Mouse (Mus musculus): Measurements from ENCODE around the gene Rps11.
"Not testable (repeated sequence)": the region's sequence is repeated elsewhere in the genome, so short reads cannot be mapped to it uniquely, and the experiment has no call there.

Gene Rps11

DNA sequence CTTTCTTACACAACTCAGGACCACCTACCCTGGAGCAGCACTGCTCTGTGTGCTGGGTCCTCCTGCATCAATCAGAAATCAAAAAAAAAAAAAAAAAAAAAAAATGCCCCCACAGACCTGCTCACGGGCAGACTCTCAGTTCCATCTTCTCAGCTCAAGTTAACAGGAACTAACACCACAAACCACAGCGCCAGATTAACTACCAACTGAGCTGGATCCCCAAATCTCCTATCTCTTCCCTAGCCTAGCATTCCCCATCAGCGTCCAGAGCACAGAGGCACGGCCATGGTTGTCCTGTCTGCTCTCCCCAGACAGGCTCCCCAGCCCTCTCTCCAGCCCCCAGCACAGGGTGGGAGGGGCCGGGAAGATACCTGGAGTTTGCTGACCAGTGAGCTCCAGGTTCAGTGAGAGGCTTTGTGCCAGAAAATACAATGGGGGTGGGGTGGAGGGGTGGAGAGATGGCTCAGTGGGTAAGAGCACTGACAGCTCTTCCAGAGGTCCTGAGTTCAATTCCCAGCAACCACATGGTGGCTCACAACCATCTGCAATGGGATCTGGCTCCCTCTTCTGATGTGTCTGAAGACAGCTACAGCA is 17.1 kb downstream of the Rps11 start:
- DNase-seq: no peak

DNA sequence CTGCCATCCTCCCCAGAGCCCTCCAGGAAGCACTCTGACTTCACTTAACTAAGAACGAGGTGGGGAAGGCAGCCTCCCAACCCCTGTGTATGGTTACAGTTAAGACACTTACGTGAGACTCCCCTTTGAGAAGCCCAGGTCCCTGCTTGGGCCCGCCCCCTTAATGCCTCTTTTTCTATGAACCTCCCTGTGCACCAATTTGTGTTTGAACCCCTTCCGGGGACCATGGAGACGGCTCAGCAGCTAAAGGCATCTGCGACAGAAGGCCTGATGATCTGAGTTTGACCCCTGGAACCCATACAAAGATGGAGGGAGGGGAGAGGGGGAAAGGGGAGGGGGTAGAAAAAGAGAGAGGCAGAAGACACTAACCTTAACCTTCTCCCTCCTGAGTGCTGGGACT is 17.8 kb downstream of the Rps11 start:
- DNase-seq: peak; percentile 54

DNA sequence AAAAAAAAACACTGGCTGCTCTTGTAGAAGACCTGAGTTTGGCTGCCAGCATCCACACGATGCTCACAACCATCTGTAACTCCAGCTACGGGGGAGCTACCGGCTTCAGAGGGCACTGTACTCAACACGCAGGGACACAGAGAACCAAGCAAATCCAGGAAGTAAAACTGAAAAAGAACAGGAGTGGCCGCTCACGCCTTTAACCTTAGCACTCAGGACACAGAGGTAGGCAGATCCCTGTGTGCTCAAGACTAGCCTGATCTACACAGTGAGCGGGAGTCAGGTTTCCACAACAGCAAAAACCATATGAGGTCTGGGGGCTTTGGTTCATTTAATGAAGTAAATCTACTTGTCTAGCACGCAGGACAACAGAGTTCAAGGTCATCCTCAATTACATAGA is 18.7 kb downstream of the Rps11 start:
- no peak for DNase-seq

DNA sequence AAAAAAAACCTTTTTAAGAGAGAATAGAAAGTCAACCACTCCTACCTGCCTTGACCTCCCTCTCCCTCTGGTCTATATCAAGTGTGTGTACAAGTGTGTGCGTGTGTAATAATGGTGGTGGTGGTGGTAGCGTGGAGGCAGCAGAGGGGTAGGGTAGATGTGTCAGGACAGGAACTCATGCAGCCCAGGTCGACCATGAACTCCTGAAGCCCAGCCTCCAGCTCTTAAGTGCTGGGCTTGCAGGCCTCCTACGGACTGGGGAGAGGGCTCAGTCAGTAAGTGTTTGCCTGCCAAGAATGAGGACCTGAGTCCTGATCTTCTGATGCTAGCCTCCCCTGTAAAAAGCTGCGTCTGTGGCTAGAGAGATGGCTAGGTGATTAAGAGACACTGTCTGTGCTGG is 19.3 kb downstream of the Rps11 start:
- no peak for DNase-seq

DNA sequence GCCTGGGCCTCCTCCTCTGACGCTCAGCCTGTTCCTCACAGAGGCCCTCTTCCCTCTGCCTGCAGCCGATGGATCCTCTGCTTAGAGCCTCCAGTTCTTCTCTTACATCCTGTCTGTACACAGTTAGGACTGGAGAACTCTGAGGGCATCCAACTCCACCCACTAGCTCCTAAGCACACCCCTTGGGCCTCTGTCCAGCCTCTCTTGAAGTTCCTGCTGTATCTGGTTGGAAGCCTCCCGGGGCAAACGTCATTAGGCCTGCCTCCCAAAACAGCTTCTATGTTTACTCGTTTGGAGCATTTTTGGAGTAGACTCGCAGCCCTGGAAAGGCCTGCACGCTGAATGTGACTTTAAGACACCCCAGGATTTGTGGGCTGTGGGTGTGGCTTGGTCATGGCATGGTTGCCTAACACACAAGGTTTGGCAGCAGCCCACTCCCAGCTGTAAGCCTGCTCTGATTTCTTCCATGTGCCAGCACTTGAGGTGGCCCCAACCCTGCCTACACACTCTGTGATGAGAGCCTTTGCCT is 20.5 kb downstream of the Rps11 start, which contains the start of gene Fcgrt:
Gene Fcgrt, minus strand, starts transcription at position 200 of the 529 bp plus-strand sequence.
- DNase-seq: no peak

DNA sequence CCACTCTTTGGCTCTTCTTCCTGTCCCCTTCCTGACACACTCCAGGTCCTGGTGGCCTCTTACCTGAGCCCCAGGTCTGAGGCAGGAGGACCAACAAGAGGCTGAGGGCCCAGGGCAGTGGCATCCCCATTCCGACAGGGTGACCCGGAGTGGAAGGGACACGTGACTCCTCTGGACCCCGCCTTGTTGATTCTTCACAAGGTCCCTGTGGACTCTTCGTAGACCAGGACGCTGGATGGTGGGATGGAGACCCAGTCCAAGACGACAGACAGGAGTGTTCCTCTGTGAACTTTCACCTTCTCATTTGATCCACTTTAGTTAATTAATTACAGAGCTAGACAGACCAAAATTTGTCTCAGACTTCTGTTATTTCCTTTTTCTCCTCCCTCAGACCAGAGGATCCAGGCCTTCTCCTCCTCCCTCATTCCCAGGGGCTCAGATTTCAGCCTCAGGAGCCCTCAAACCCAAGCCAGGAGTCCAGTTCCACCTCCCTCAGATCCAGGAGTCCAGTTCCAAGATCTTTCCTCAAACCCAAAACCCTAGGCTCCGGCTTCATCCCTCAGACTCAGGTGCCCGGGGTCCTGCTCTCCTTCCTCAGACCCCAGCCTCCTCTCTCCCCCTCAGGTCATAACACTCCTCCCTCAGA is 21.2 kb downstream of the Rps11 start:
- DNase-seq: no peak

DNA sequence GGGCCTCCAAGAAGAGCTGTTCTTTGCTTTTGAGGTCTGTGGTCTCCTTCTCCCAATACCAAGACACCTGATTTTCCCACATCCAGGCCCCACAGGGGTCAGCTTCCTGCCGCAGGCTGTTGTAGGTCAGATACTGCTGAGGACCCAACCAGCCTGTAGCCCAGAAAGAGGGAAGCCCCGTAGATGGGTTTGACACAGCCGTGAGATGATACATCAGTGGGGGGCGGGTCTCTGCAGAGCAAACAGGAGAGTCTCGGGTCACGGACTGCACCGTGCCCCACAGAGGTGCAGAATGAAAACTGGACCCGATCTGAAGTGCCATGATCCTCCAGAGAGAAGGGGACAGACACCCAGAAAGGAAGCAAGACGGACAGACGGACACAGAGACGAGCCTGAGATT is 21.8 kb downstream of the Rps11 start:
- no peak for DNase-seq

DNA sequence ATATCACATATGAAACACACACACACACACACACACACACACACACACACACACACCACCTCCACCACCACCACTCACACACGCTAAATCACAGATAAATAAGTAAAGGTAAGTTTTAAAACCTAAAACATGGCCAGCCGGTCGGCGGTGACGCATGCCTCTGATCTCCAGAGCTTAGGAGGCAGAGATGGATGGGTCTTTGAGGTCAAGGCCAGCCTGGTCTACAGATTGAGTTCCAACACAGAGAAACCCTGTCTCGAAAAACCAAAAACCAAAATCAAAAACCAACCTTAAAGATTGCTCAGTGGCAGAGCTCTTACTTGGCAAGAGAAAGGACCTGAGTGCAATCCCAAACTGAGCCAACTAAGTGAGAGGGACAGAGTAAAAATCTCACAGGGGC is 24.2 kb downstream of the Rps11 start:
- no peak for DNase-seq

DNA sequence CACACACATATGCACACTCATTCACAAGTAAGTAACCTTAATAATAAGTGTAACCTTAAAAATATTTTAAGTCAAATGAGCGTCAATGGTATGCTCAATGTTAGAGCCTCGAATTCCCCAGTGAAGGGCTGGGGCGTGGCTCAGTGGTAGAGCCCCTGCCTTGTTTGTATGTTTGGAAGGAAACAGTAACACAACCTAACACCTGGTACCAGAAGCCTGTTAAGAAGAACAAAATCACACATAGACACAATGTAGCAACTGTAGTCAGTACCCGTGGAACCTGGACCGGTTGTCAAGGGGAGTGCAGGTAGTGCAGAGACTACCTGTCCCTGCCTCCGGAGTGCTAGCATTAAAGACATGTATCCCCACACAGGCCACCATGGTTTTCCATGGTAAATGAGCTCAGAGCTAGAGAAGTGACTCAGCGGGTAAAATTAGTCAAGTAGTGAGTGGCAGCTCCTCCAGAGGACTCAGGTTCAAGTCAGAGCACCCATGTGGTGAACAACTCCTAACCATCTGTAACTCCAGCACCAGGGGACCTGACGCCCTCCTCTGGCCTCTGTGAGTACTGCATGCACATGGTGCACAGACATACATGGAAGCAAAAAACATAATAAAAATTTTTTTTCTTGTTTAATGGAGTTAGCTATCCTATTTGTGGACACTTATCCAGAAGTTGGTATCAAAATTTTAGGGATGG is 25.5 kb downstream of the Rps11 start:
- DNase-seq: no peak

DNA sequence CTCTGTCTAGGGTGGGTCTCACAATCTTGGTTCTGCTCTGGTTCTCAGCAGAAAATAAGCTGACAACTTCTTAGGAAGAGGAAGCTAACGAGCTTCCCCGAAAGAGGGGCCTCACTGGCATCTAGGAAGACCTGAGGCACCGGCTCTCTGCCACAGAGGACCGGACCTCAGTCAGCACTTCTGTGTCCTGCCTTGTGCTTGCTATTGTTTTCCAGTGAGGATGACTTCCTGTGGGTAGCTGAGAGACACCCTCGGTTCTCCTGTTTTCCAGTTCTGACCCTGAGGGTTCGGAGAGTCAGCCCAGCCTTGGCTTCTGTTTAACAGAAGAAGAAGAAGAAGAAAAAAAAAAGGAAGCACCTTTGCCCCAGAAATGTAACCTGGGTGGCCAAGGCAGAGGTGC is 26.8 kb downstream of the Rps11 start:
- no peak for DNase-seq

DNA sequence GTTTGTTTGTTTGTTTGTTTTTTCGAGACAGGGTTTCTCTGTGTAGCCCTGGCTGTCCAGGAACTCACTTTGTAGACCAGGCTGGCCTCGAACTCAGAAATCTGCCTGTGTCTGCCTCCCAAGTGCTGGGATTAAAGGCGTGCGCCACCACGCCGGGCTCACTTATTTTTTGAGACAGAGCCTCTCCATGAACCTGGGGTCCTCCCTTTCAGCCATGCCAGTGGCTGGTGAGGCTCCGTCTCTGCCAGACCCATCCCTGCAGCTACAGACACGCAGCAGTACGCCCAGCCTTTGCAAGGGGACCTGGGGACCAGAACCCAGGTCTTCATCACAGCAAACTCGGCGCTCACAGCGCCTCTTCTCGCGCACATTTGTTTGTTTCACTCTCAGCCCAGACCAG is 28.3 kb downstream of the Rps11 start:
- DNase-seq: not testable (repeated sequence)

DNA sequence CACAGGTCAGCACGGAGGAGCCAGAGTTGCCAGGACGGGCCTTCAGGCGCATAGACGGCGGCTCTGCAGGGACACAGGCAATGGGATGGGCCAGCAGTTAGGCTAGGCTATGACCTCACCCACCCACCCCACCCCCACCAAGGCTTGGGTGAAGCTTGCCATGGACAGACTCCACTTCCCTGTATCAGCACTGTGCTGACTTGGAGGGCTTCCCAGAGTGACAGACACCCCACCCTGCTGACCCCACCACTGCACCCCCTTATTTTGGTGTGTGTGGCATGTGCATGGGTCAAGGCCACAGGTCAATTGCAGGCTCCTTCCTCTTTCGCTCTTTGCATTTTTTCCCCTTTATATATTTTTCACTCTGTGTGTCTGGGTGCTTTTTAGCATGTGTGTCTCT is 28.9 kb downstream of the Rps11 start:
- no peak for DNase-seq

DNA sequence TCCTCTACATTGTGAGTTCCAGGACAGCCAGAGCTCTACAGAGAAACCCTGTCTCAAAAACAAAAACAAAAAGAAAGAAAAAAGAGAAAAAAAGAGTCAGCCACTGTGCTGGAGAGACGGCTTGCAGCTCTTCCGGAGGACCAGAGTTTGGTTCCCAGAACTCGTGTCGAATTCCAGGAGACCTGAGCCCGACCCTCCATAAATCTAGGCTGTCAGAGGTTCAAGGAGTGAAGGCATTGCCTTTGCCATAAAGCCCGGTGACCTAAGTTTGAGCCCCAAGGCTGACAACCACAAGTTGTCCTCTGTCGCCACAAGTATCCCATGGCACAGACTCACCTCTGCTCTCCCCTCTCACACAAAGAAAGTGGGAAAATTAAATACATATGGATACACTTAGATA is 30.1 kb downstream of the Rps11 start:
- DNase-seq: peak; percentile 76

DNA sequence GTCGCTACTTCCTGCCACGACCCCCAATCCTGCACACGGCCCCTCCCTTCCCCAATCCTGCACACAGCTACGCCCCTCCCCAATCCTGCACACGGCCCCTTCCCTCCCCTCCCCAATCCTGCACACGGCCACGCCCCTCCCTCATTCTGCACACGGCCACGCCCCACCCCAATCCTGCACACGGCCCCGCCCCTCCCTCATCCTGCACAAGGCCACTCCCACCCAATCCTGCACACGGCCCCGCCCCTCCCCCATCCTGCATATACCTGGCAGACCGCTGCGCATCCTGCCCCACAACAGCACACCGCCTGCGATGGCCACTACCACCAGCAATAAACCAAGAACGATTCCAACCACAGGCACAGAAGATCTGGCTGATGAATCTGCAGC is 30.7 kb downstream of the Rps11 start:
- peak; percentile 74 for DNase-seq

DNA sequence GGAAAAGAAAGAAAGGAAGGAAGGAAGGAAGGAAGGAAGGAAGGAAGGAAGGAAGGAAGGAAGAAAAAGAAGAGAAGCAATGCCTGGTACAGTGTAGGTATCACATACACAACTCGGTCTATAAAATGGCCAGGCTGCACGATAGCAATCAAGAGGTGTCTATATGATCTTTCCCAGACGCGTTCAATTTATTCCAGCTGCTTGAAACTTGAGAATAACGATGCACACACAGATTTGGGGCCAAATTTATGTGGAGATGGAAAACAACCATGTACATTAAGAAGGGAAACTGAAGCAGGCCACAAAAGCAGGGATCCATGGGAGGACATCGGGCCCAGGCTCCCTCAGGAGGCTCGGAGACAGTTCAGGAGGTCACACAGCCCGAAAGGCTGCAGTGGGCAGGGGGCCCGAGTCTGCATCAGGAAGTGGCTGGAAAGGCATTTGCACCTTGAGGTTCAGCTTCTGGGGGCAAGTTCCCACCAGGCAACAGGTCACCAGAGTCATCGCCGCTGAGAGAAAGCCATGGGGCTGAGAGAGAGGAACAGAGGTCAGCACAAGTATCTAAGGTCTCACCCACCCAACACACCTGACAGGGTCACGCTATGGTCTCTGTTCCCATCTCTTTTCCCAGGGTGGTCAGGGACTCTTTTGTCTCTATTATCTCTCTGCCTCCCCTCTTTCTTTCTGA is 31.3 kb downstream of the Rps11 start:
- DNase-seq: no peak

DNA sequence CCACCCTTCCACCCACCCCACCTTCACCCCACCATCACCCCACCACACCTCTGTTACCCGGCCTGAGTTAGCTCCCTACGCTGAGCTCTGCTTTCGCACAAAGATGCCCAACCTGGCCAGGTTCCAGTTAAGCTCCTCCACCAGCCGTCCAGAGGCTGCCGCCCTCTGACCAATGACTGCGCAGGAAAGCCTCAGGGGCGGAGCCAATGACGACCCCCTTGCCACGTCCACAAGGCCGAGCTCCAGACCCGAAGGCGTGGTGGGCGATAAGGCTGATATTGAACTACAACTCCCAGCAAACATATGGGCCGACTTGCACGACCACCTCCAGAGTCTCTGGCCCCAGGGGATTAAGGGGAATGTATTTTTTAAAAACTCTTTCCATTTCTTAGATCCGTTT is 32.2 kb downstream of the Rps11 start, which contains the start of gene Rcn3:
Gene Rcn3, minus strand, starts transcription at position 174 of the 400 bp plus-strand sequence.
- DNase-seq: peak; percentile 97

DNA sequence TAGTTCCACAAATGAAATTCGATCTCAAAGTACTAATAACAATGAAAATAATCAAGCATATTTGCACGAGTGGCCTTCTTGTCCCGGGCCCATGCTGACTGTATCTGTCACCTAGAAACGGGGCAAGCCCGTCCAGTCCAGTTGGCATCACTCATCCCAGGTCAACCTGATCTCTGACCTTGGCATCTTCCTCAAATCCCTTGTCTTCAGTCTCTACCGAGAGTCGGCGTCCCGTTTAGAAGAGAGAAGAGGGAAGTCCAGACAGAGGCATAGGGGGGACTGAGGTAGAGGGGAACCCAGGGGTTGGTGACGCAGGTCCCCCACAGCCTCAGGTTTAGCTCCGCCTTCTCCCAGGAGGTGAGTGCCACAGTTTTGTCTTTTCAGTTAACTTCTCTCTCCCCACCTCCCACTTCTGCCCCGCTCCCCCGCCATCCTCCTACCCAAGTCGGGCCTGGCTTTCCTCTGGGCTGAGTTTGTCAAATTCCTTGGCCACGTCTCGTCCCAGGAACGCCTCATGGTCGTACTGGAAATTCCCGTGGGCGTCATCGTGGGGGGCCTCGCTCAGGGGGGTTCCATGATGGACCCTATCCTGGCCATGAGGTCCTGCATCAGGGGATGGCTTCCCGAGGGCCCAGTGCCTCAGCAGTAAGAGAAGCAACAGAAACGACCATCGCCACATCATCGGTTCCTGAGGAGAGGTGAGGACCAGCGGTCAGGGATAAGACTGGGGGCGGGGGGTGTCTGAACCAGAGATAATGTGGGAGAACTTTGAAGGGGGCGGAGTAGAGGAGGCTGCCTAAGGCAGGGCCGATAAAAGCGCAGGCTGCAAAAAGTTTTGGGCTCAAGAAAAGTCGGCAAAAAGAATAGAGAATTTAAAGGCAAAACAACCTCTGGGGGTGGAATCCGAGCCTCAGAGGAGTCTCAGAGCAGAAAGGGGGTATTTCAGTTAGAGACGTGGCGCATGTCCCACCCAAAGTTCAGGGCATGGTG is 32.9 kb downstream of the Rps11 start:
- peak; percentile 39 for DNase-seq

DNA sequence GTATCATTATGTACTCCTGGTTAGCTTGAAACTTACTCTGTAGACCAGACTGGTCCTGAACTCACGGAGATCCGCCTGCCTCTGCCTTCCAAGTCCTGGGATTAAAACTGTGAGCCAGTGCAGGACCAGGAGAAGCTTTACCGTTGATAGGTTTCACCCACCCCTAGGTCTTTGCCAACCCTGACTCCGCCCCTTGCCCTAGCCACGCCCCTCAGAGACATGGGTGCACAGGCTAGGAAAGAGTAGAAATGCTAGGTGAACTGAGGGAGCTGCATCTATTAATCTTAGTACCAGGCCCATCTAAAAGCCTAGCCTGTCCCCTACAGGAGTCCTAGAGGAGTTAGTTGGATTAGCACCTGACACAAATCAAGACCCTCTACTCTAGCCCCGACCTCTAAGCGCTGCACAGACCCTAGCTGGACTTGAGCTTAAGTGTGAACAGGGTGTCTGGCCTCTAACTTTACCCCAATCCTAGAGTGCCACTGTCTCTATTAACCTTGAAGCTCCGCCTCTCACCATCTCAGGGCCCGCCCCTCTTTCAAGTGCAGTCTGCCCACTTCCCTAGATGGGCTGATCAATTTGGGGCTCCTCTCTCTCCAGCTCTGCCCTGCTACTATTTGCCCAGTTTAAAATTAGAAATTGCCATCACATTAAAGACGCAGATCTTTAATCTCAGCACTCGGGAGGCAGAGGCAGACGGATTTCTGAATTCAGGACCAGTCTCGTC is 33.8 kb downstream of the Rps11 start:
- DNase-seq: no peak

DNA sequence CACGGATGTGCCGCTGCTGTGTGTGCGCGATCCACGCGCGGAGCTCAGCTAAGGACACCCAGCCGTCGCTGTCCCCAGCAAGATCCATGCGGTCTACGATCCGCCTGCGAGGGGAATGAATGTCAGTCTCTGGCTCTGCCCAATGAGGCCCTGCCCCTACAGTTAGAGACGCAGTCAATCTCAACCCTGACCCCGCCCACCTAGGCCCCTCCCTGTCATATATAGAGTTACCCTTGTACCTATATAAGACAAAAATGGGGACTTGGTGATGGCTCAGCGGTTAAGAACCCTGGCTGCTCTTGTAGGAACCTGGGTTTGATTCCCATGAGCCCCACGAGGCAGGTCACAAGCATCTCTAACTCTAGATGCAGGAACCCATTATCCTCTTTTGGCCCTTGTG is 35.6 kb downstream of the Rps11 start:
- DNase-seq: no peak

DNA sequence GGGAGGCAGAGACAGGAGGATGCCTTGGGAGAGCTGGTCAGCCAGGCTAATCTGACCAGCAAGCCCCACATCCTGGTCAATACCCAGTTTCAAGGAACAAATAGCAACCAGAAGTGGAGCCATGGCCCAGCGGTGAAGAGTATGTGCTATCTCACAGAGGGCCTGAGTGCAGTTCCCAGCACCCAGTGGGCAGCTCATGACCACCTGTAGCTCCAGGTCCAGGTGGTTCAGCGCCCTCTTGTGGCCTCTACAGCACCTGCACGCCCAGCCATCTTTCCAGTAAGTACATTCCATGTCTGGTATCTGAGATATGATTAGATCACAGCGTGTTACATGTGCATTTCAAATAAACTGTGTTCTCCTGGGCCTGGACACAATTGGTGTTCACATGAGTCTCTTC is 38.2 kb downstream of the Rps11 start:
- no peak for DNase-seq

DNA sequence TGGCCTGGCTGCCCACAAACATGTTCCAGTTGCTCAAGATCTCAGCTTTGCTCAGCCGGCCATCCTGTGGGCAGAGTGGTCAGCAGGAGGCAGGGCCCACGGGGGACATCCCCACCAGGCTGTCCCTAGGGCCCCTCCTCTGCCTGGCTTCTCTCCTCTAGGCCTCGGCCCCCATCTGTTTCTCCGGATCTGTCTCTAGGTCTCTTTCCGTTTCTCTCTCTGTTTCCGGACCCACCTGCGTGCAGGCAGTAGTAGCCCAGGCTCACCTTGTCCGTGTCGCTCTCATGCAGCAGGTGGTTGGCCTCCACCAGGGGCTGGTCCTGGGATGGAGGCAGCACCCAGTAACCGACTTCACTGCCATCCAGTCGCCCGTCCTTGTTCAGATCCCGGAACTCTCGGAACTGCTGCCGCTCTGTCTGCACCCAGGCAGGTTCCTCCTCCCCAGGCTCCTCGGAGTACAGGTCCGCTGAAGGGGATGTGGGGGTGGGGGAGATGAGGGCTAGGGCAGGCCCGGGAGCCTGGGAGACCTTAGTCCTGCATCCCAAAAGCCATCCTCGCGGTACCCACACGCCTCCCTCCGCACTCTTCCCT is 40.8 kb downstream of the Rps11 start:
- DNase-seq: no peak

Data from embryo, embryonic 11 days (tissue).